Mouse (Mus musculus) kidney, adult 9 months (tissue): Measurements from ENCODE around the gene Abhd16a.
A peak's percentile ranks its signal among the peaks of the same experiment; 100 is the strongest.
"Not testable (repeated sequence)": the region's sequence is repeated elsewhere in the genome, so short reads cannot be mapped to it uniquely, and the experiment has no call there.

Experiments
- DNase-seq: peaks from one replicate; pipeline ENCODE4 v3.0.0; 2022

Abhd16a gene

GRCm38 (mm10) chr17:35123287-35123686 is 34.2 kb downstream of the Abhd16a start:
- not testable (repeated sequence) for DNase-seq

GRCm38 (mm10) chr17:35124261-35124896 is 35.3 kb downstream of the Abhd16a start:
- peak; percentile 55 for DNase-seq

- DNase-seq = no peak
These were observed 36.0 kb downstream of the Abhd16a start for GRCm38 (mm10) chr17:35125081-35125480.

- DNase-seq = no peak
These were observed 36.5 kb downstream of the Abhd16a start for GRCm38 (mm10) chr17:35125578-35125977.

- peak; percentile 74 for DNase-seq
These were observed 37.1 kb downstream of the Abhd16a start, which contains the start of gene D17H6S53E for GRCm38 (mm10) chr17:35126206-35126611. Gene D17H6S53E (plus strand): TSS chr17:35126373.

GRCm38 (mm10) chr17:35127017-35127416 is 38.0 kb downstream of the Abhd16a start:
- no peak for DNase-seq

- no peak for DNase-seq
These were observed 39.9 kb downstream of the Abhd16a start for GRCm38 (mm10) chr17:35128996-35129395.

GRCm38 (mm10) chr17:35131038-35131437 is 42.0 kb downstream of the Abhd16a start:
- no peak for DNase-seq

- peak; percentile 70 for DNase-seq
These were observed 42.6 kb downstream of the Abhd16a start, which contains the start of gene Apom for GRCm38 (mm10) chr17:35131500-35132173. Gene Apom (minus strand): TSS chr17:35132050.

GRCm38 (mm10) chr17:35132174-35132560 is 43.1 kb downstream of the Abhd16a start:
- DNase-seq = no peak

- DNase-seq = no peak
These were observed 44.5 kb downstream of the Abhd16a start for GRCm38 (mm10) chr17:35133517-35133916.

- DNase-seq = peak; percentile 96
These were observed 45.9 kb downstream of the Abhd16a start, which contains the start of gene Bag6 for GRCm38 (mm10) chr17:35134801-35135590. Gene Bag6 (plus strand): TSS chr17:35135178.

- no peak for DNase-seq
These were observed 46.7 kb downstream of the Abhd16a start for GRCm38 (mm10) chr17:35135591-35136320.

GRCm38 (mm10) chr17:35139269-35139668 is 50.2 kb downstream of the Abhd16a start:
- no peak for DNase-seq

- DNase-seq = no peak
These were observed 51.5 kb downstream of the Abhd16a start for GRCm38 (mm10) chr17:35140490-35140996.

GRCm38 (mm10) chr17:35141971-35142370 is 52.9 kb downstream of the Abhd16a start:
- no peak for DNase-seq

GRCm38 (mm10) chr17:35146139-35146538 is 57.1 kb downstream of the Abhd16a start:
- DNase-seq = no peak

- no peak for DNase-seq
These were observed 58.3 kb downstream of the Abhd16a start for GRCm38 (mm10) chr17:35147348-35147747.

GRCm38 (mm10) chr17:35147922-35148639 is 59.0 kb downstream of the Abhd16a start:
- DNase-seq = no peak

GRCm38 (mm10) chr17:35152121-35152520 is 63.1 kb downstream of the Abhd16a start:
- peak; percentile 62 for DNase-seq
